Mouse (Mus musculus) frontal cortex, postnatal 14 days (tissue): Measurements from ENCODE around the gene Foxo3.

Experiments used
- DNase-seq, 2 experiments: peaks; one replicate each; pipeline ENCODE4 v3.0.0; 2022; ENCODE audit warnings: low spot score in 2 of 2

The Foxo3 gene

GRCm38 (mm10) chr10:42226176-42226575 is 50.4 kb downstream of the Foxo3 start:
- no peak for DNase-seq

- DNase-seq, result no peak
These were observed 51.2 kb downstream of the Foxo3 start for GRCm38 (mm10) chr10:42225184-42225935.

- no peak for DNase-seq
These were observed 54.6 kb downstream of the Foxo3 start for GRCm38 (mm10) chr10:42221996-42222395.

- DNase-seq, result no peak
These were observed 55.2 kb downstream of the Foxo3 start for GRCm38 (mm10) chr10:42221136-42221891.

- DNase-seq, result no peak
These were observed 56.1 kb downstream of the Foxo3 start for GRCm38 (mm10) chr10:42220418-42220952.

- no peak for DNase-seq
These were observed 65.1 kb downstream of the Foxo3 start for GRCm38 (mm10) chr10:42211407-42211806.

- DNase-seq, result no peak
These were observed 65.9 kb downstream of the Foxo3 start for GRCm38 (mm10) chr10:42210641-42211040.

GRCm38 (mm10) chr10:42209809-42210208 is 66.7 kb downstream of the Foxo3 start:
- no peak for DNase-seq

- DNase-seq, result no peak
These were observed 68.9 kb downstream of the Foxo3 start for GRCm38 (mm10) chr10:42207612-42208011.

- no peak for DNase-seq
These were observed 71.7 kb downstream of the Foxo3 start for GRCm38 (mm10) chr10:42204768-42205412.

GRCm38 (mm10) chr10:42203321-42204155 is 73.0 kb downstream of the Foxo3 start:
- DNase-seq, result no peak

GRCm38 (mm10) chr10:42202561-42202960 is 74.0 kb downstream of the Foxo3 start:
- DNase-seq, result no peak

- DNase-seq, result no peak
These were observed 77.1 kb downstream of the Foxo3 start for GRCm38 (mm10) chr10:42199472-42199871.

- no peak for DNase-seq
These were observed 77.9 kb downstream of the Foxo3 start for GRCm38 (mm10) chr10:42198682-42199081.

- no peak for DNase-seq
These were observed 81.8 kb downstream of the Foxo3 start for GRCm38 (mm10) chr10:42194784-42195183.

GRCm38 (mm10) chr10:42193981-42194380 is 82.6 kb downstream of the Foxo3 start:
- no peak for DNase-seq

GRCm38 (mm10) chr10:42192951-42193350 is 83.6 kb downstream of the Foxo3 start:
- DNase-seq, result no peak

GRCm38 (mm10) chr10:42189674-42190434 is 86.7 kb downstream of the Foxo3 start:
- no peak for DNase-seq

GRCm38 (mm10) chr10:42189037-42189436 is 87.5 kb downstream of the Foxo3 start:
- no peak for DNase-seq

GRCm38 (mm10) chr10:42188091-42188490 is 88.5 kb downstream of the Foxo3 start:
- DNase-seq, result no peak

GRCm38 (mm10) chr10:42186941-42187401 is 89.6 kb downstream of the Foxo3 start:
- no peak for DNase-seq
